Mouse (Mus musculus): ENCODE data around the gene Hist1h3b.
A peak's percentile ranks its signal among the peaks of the same experiment; 100 is the strongest.
"Not testable (repeated sequence)": the region's sequence is repeated elsewhere in the genome, so short reads cannot be mapped to it uniquely, and the experiment has no call there.

Gene Hist1h3b

GRCm38 (mm10) chr13:23753314-23754078 lies 1.4 kb downstream of the Hist1h3b start:
- DNase-seq (ENCODE audit: low read depth in 1 of 2, low spot score in 2 of 2): no peak

- DNase-seq (ENCODE audit: low read depth in 1 of 2, low spot score in 2 of 2): no peak
These were observed 2.9 kb downstream of the Hist1h3b start for GRCm38 (mm10) chr13:23755000-23755399.

DNA sequence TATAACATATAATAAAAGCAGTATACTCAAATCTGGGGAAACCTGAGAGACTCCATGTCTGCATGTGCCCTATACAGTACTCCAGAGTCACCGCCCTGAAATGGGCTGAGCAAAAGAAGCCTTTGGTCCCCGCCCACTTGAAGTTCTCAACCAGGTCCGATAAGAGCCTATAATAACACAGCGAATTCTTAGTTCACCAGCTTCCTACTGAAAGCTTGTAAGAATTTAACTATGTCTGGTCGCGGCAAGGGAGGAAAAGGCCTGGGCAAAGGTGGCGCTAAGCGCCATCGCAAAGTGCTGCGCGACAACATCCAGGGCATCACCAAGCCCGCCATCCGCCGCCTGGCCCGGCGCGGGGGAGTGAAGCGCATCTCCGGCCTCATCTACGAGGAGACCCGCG lies 4.7 kb downstream of the Hist1h3b start, which contains the start of gene Hist1h4b:
Hist1h4b (plus strand) TSS at position 224 of the 400 bp plus-strand sequence.
- DNase-seq (ENCODE audit: low read depth in 1 of 2, low spot score in 2 of 2): peak; percentile 72 to 77

DNA sequence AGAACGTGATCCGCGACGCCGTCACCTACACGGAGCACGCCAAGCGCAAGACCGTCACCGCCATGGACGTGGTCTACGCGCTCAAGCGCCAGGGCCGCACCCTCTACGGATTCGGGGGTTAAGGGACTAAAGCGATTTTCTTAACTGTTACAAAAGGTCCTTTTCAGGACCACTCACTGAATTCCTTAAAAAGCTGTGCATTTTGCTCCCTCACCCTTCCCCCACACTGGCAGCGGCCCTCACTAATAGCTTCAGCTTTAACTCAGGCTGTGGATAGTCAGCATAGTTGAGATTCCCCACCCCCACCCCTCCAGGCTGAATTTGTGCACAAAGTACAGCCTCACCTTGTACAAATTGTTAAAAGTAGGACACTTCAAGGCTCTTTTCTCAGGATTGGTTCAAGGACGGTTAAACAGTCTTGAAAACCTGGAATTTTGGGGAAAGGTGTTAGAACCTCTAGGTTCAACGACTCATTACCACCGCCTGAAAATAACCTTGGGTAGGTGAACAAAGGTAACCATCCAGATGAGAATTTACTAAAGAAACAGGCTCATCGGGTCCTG lies 5.2 kb downstream of the Hist1h3b start:
- DNase-seq (ENCODE audit: low read depth in 1 of 2, low spot score in 2 of 2): no peak

DNA sequence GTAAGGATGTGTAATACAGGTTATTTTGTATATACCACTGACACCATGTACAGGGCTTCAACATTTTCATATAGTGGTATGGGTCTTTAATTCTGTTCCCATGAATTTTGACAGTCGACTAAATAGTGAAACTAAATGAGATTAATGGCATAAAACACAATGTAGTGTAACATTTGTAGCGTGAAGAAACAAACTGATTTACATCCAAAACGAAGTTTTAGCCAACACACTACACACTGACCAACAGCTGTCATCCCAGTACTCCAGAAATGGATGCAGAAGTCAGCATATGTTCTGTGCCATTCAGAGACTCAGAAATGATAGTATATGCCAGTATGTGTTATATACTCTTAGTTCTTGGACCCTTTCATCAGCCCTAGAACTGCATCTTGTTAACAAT lies 5.9 kb downstream of the Hist1h3b start:
- no peak for DNase-seq (ENCODE audit: low read depth in 1 of 2, low spot score in 2 of 2)

DNA sequence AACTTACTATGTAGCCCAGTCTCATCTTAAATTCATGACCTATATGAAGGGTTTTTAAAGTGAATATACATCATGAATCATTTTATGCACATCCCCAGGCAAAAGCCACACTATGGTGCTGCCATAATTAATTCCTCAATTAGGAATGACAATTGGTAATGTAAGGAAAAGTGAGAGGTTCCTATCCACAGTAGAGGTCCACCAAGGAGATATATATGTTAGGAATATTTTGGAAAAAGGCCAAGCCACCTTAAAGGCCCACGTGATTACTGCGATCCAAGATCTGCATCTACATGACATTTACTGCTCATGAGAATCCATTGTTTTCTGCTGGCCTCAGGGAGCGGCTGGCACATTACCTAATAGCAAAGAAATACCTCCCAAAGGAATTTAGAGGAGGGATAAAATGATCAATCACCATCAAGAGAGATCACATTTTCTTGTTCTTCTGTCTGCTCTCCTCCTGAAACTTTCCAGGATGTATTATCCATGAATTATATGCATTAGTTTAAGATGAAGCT lies 7.2 kb downstream of the Hist1h3b start:
- DNase-seq (ENCODE audit: low read depth in 1 of 2, low spot score in 2 of 2): no peak

GRCm38 (mm10) chr13:23759916-23760239 lies 7.8 kb downstream of the Hist1h3b start:
- no peak for DNase-seq (ENCODE audit: low read depth in 1 of 2, low spot score in 2 of 2)

GRCm38 (mm10) chr13:23760240-23760971 lies 8.3 kb downstream of the Hist1h3b start:
- DNase-seq (ENCODE audit: low read depth in 1 of 2, low spot score in 2 of 2): no peak

- peak; percentile 98 to 99 for DNase-seq (ENCODE audit: low read depth in 1 of 2, low spot score in 2 of 2)
These were observed 9.2 kb downstream of the Hist1h3b start, which contains the start of gene Hist1h4a for GRCm38 (mm10) chr13:23760972-23761864. TSS of gene Hist1h4a (minus strand) at chr13:23761230.

- peak; percentile 57 to 59 for DNase-seq (ENCODE audit: low read depth in 1 of 2, low spot score in 2 of 2)
These were observed 10.1 kb downstream of the Hist1h3b start, which contains the start of gene Hist1h3a for GRCm38 (mm10) chr13:23761871-23762821. TSS of gene Hist1h3a (minus strand) at chr13:23762386.

- DNase-seq (ENCODE audit: low read depth in 1 of 2, low spot score in 2 of 2): no peak
These were observed 11.1 kb downstream of the Hist1h3b start for GRCm38 (mm10) chr13:23763242-23763585.

DNA sequence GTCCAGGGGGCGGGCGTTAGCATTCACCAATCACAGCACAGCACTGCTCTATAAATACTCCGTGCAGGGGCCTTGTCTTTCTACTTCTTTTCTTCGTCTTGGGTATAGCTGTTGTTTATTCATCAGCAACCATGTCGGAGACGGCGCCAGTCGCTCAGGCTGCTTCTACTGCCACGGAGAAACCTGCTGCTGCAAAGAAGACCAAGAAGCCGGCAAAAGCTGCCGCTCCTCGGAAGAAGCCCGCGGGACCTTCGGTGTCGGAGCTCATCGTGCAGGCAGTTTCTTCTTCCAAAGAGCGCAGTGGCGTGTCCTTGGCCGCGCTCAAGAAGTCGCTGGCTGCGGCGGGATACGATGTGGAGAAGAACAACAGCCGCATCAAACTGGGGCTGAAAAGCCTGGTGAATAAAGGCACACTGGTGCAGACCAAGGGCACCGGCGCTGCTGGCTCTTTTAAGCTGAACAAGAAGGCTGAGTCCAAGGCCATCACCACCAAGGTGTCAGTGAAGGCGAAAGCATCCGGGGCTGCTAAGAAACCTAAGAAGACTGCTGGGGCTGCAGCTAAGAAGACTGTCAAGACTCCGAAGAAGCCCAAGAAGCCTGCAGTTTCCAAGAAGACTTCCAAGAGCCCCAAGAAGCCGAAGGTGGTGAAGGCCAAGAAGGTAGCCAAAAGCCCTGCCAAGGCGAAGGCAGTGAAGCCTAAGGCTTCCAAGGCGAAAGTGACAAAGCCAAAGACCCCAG lies 11.7 kb downstream of the Hist1h3b start, which contains the start of gene Hist1h1a:
Hist1h1a (plus strand) TSS at position 81 of the 738 bp plus-strand sequence.
- peak; percentile 55 to 68 for DNase-seq (ENCODE audit: low read depth in 1 of 2, low spot score in 2 of 2)

DNA sequence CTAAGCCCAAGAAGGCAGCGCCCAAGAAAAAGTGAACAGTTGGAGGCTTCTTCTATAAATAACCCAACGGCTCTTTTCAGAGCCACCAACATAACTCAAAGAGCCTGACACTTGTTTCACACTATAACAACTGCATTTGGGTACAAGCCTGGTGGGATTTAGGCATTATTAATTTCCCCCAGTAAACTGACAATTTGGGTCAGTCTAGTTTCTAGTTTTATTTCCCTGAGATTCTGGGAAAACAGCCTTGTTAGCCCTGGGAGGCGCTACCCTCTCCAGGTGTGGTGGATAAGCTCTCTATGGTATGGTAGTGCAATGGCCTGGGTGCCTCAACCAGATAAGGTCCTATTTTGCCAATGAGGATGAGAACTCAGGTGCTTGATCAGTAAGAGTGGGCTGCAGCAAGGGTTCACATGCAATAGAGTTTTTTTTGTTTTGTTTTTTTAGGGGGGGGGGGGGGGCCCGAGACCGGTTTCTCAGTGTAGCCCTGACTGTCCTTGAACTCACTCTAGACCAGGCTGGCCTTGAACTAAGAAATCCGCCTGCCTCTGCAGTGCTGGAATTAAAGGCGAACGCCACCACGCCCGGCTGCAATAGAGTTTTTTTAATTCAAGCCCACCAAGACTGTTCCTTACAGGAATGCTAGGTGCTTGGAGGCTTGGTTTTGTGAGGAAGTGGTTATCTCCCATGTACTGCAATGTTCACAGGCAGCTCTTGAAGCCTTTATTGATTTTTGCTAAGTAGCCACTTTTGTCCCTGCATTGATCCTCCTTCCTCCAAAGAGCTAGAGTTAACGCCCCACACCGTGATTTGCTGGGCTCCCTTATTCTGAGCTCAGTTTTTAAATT lies 12.5 kb downstream of the Hist1h3b start:
- DNase-seq (ENCODE audit: low read depth in 1 of 2, low spot score in 2 of 2): no peak

- DNase-seq (ENCODE audit: low read depth in 1 of 2, low spot score in 2 of 2): no peak
These were observed 13.1 kb downstream of the Hist1h3b start for GRCm38 (mm10) chr13:23765172-23765513.

- DNase-seq (ENCODE audit: low read depth in 1 of 2, low spot score in 2 of 2): no peak
These were observed 14.7 kb downstream of the Hist1h3b start for GRCm38 (mm10) chr13:23766772-23767171.

DNA sequence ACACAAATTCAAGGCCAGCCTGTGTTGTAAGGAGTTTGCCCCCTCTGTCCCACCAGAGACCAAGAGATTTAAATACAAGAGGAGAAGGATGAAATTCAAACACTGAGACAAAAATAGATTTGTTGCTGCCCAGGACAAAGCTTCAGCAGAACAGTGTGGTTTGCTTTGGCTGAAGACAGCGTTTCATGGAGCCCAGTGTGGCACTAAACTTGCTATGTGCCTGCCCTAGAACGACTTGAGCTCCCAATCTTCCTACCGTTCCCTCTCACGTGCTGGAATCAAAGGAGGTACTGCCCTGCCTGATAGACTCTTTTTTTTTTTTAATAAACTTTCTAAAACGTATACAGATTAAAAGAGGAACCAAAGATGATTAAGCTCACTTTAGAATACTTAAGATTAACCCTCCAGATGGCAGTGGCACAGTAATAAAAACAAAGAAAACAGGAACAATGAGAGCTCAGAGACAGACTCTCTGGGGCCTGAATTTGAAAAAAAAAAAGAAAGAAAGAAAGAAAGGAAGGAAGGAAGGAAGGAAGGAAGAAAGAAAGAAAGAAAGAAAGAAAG lies 16.8 kb downstream of the Hist1h3b start:
- DNase-seq (ENCODE audit: low read depth in 1 of 2, low spot score in 2 of 2): no peak

DNA sequence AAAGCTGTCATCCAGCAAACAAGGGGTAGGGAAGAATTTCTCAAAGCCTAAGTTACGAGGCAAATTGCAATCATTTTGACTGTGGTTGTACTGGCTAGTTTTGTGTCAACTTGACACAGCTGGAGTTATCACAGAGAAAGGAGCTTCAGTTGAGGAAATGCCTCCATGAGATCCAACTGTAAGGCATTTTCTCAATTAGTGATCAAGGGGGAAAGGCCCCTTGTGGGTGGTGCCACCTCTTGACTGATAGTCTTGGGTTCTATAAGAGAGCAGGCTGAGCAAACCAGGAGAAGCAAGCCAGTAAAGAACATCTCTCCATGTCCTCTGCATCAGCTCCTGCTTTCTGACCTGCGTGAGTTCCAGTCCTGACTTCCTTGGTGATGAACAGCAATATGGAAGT lies 17.5 kb downstream of the Hist1h3b start, which contains the start of gene Trim38:
Trim38 (plus strand) TSS at position 301 of the 400 bp plus-strand sequence.
- not testable (repeated sequence) for DNase-seq (ENCODE audit: low read depth in 1 of 2, low spot score in 2 of 2)

Data from monocyte, adult 2 months (primary cell).